Mouse (Mus musculus) embryonic stem cell, embryonic (primary cell): ENCODE measurements around the gene Rybp.

Source experiments
- CTCF ChIA-PET, 4 experiments: fragments of 300-600 bp in 2 of 4; fragments of 350-600 bp in 2 of 4; sonication (Branson Sonifier 250); formaldehyde crosslinking; loops; one replicate each; lab custom pipeline; 2022; ENCODE audit warnings: inconsistent platforms in 2 of 4; lab: Charles Lee
- POLR2A ChIA-PET, 4 experiments: fragments of 300-600 bp in 2 of 4; fragments of 350-600 bp in 2 of 4; sonication (Branson Sonifier 250); formaldehyde crosslinking; loops; one replicate each; lab custom pipeline; 2022; ENCODE audit warnings: antibody characterized with exemption in 4 of 4, inconsistent platforms in 1 of 4; lab: Charles Lee

The Rybp gene

DNA sequence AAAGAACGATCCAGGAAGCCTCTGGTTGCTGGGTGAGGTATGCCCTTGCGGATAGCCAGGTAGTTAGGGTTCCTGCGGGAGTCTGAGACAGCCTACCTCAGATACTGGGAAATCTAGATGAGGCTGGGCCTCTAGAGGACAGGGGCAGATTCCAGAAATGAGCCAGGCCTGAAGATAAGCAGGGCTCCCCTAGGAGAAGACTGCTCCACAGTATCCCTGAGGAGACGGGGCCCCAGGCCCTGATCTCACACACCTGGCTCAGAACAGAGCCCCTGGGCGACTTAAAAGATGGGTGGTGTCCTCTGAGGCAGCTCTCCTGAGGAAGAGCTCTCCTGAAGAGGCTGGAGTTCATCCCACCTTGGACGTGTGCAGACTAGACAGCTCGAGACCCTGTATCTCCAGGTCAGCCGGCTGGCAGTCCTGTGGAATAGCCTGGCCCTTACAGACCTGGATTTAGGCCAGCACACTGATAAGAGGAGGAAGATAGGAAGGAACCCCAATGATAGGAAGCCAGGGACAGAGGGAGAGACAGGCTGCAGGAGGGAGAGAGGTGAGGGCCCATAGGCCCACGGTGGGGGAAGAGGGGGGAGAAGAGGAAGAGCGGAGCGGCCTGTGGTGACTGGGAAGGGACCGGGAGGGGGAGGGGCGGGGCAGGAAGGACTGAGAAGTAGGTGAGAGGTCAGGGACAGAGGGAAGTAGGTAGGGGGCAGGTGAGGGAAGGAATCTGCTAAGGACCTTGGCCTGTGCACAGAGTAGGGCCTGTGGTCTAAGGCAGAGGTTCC is 73.0 kb downstream of the Rybp start:
- ChIA-PET POLR2A (interaction anchor here in 3 of 4 experiments (0.7 to 2.0 kb wide), 16 partner anchors 9 to 285 kb away, joined by 3 to 16 read pairs (median 3); no protein-coding TSS in a partner anchor), CTCF (no interaction called here)

DNA sequence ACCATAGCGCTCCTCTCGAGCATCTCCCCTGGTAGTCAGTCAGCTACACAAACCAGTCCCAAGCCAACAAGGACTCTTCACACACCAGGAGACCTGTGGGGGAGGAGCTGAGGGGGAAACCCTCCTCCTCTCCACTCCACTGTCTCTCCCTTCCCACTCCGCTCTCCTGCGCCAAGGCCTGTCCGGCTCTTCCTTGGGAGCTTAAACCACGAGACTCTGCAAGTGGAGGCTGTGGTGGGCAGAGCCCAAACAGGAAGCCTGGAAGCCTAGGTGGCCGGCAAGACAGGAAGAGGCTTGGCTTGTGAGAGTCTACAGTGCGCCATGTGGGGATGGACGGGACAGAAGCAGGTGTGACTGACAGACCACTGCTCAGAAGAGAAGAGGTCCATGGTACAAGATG is 73.7 kb downstream of the Rybp start:
- ChIA-PET POLR2A (interaction anchor here in 3 of 4 experiments (0.7 to 2.0 kb wide), 24 partner anchors 9 to 285 kb away, joined by 3 to 16 read pairs (median 3); no protein-coding TSS in a partner anchor), CTCF (no interaction called here)

DNA sequence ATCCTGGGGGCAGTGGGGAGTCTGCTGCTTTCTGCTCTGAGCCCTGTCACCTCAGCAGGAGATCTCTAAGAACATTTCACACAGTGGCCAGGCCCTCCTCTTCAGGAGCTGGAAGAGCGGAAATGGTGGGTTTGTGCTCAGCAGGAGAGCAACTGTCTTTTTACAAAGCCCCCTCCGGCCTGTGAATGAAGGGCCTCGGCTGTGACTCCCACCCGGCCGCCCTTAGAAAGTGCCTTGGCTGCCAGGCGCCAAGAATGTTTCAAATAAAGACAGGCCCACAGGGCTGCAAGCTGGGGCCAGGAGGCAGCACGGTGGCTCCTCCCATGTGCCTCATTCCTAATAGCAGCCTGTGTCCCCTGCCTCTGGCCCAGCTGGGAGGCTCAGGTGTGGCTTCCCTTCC is 74.5 kb downstream of the Rybp start:
- POLR2A ChIA-PET = interaction anchor here in 3 of 4 experiments (0.6 to 2.0 kb wide), 20 partner anchors 9 to 286 kb away, joined by 3 to 16 read pairs (median 4); no protein-coding TSS in a partner anchor
- CTCF ChIA-PET = interaction anchor here in 2 of 4 experiments (0.6 kb wide), 2 partner anchors 107 to 837 kb away, joined by 3 to 8 read pairs; no protein-coding TSS in a partner anchor

DNA sequence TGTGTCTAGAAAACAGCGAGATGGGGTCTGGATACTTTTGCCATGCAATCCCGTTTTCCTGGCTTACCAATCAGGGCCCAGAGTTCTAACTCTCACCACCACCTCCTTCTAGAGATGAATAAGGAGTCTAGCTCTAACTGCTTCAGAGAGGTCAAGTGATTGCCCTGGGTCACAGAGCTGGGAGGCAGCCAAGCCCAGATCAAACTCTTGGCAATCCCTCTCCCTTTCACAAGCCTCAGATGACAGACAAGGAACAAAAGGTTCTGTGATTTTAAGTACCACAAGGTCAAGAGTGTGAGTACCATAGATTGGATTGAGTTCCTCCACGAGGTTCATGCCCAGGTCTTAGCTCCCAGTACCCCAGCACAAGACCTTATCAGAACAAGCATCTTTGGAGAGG is 75.6 kb downstream of the Rybp start:
- POLR2A ChIA-PET = interaction anchor here in 3 of 4 experiments (0.7 to 1.6 kb wide), 10 partner anchors 8 to 124 kb away, joined by 3 to 8 read pairs (median 4); no protein-coding TSS in a partner anchor
- CTCF ChIA-PET = interaction anchor here in 1 of 4 experiments (0.7 kb wide), 1 partner anchor 88 kb away, joined by 5 read pairs; no protein-coding TSS in a partner anchor

DNA sequence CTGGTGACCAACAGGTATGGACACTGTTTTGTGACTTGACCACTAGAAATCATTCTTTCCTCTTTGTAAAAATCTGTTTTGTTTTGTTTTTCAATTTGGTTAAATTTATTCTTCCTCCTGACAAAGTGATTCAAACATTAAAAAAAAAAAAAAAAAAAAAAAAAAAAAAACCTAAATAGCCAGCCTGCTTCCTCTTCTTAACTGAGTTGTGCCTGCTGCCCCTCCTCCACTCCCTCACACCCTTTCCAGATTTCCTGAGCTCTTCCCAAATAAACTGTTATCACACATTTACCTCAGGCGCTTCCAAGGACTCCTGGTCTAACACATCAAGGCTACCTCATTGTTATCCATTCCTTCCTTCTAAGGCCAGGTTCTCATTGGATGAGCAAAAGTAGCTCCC is 76.8 kb downstream of the Rybp start:
- ChIA-PET POLR2A (interaction anchor here in 2 of 4 experiments (0.6 to 1.6 kb wide), 9 partner anchors 7 to 52 kb away, joined by 3 to 8 read pairs (median 4); no protein-coding TSS in a partner anchor), CTCF (no interaction called here)

DNA sequence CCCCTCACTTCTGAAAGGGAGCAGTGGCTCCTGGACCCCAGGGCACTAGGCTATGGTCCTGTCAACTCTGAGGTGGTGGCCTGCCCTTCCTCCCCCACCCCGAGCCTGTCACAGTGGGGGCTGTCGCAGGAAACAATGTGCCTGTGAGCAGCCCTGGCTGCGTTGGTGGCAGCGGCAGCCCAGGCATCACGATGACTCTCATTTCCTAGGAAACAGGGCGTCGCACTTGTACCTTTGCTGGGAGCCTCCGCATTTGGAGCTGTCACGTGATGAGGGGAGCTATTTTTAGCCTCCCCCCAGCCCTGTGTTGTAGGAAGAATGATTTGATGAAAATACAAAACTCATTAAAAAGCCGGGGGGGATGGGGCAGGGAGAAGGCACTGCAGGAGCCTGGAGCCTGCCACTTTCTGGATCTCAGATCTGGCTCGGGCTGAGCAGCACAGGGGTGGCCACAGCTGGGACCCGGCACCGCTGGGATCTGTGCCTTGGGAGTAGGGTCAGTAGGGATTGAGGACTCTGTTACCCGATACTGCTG is 80.5 kb downstream of the Rybp start:
- CTCF ChIA-PET = interaction anchor here in 3 of 4 experiments (0.7 to 1.2 kb wide), 3 partner anchors 44 to 1086 kb away, joined by 3 to 5 read pairs (median 4); no protein-coding TSS in a partner anchor

DNA sequence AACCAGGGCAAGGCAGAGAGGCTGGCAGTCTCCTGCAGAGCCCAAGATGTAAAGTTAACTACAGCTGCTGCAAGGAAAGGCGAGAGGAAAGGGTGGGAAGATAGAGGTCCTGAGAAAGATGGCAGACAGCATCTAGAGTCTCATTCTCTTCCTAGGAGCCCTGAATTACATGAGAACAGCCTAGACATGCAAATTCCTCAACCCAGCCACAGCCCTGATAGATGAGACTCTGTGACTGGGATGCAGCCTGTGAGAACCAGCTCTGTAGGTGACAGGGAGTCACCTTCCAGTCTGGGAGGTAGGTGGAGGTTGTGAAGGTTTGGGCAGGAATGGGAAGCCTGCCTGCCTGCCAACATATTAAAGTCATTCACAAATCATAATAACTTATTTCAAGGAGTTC is 81.0 kb downstream of the Rybp start:
- POLR2A ChIA-PET = interaction anchor here (0.5 to 3.0 kb wide), 19 partner anchors 8 to 292 kb away, joined by 3 to 8 read pairs (median 3); no protein-coding TSS in a partner anchor
- CTCF ChIA-PET = interaction anchor here in 1 of 4 experiments (1.2 kb wide), 1 partner anchor 43 kb away, joined by 3 read pairs; no protein-coding TSS in a partner anchor

More for the DNA sequence above, 80.5 kb downstream of the Rybp start:
- POLR2A ChIA-PET = interaction anchor here (0.5 to 3.0 kb wide), 28 partner anchors 8 to 293 kb away, joined by 3 to 8 read pairs (median 3); no protein-coding TSS in a partner anchor

DNA sequence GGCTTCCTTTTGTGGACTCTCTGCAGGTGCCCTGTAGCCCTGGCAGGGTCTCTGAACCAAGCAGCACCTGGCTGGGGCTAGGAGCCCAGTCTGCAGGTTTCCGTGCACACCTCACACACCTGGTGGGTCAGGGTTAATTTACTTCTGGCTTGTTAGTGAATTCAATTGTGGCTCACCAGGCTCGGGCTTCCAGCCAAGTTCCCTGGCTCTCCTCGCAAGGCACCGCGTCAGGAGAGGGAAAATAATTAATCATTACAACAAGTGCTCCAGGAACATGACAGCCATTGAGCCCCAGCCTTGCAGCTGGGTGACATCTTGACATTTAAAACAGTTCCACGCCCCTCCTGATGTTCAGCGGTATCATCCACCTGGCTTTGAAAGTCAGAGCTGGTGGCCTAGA is 82.8 kb downstream of the Rybp start:
- ChIA-PET POLR2A (interaction anchor here in 3 of 4 experiments (0.5 to 2.6 kb wide), 8 partner anchors 8 to 216 kb away, joined by 3 to 16 read pairs (median 4); no protein-coding TSS in a partner anchor), CTCF (no interaction called here)

DNA sequence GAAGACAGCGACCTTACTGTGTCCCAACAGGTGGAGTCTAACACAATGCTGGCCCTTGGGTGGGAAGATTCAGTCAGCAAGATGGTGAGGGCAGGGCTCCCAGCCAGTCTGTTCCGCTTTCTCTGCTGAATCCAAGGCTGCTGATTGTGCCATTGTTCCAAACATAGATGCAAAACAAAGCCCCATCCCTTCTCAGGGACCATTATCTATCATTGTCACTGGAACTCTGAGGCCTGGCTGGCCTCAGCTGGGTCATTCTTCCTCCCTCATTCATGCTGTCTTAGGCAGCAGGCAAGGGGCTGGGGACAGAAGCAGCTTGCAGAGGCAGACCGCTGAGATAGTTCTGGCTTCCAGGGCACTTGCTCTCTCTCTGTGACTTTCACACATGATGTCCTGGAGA is 83.8 kb downstream of the Rybp start:
- ChIA-PET CTCF (interaction anchor here in 2 of 4 experiments (0.6 to 1.4 kb wide), 2 partner anchors 17 to 98 kb away, joined by 3 to 4 read pairs; no protein-coding TSS in a partner anchor), POLR2A (interaction anchor here in 3 of 4 experiments (0.7 to 2.8 kb wide), 26 partner anchors 8 to 295 kb away, joined by 3 to 16 read pairs (median 4); no protein-coding TSS in a partner anchor)

DNA sequence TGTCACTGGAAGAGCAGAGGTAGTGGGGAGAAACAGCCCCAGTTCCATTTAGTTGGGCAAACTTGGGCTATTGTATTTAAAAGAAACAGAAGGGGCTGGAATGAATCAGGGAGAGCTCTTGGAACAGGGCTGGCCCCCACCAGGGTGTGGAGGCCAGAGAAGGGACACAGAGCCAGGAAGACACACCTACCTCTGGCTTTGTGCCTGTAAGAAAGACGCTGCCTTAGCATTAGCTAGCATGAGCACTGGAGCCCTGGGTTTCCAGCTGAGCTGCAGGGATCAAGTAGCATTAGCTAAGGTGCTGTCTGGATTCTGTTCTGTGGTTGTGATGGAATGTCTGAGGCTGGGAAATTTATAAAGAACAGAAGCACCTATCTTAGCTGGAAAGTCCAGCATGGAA is 85.2 kb downstream of the Rybp start:
- ChIA-PET POLR2A (interaction anchor here in 3 of 4 experiments (1.0 to 2.8 kb wide), 12 partner anchors 9 to 326 kb away, joined by 3 to 16 read pairs (median 4); no protein-coding TSS in a partner anchor), CTCF (interaction anchor here in 2 of 4 experiments (0.6 to 1.3 kb wide), 2 partner anchors 21 to 310 kb away, joined by 3 to 5 read pairs; no protein-coding TSS in a partner anchor)

DNA sequence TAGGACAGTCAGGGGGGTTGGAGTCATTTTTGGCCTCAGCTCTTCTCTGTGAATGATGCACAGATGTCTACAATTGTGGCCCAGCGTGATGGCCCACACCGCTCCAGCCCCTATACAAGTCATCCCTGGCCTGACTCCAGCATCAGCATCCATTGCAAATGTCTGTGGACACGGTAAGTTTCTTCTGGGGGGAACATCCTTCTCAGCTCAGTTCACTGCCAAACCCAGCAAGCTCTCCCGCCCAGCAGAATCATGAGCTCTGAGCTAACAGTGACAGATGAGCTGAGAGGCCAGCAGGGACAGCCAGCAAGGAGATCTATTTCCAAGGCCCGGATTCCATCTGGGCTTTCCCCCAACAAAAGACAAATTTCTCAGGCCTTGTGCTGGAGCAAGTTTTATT is 90.2 kb downstream of the Rybp start:
- ChIA-PET POLR2A (interaction anchor here in 3 of 4 experiments (0.9 to 1.9 kb wide), 8 partner anchors 10 to 340 kb away, joined by 3 to 7 read pairs (median 3); no protein-coding TSS in a partner anchor), CTCF (interaction anchor here in 1 of 4 experiments (0.6 kb wide), 1 partner anchor 403 kb away, joined by 10 read pairs; no protein-coding TSS in a partner anchor)

DNA sequence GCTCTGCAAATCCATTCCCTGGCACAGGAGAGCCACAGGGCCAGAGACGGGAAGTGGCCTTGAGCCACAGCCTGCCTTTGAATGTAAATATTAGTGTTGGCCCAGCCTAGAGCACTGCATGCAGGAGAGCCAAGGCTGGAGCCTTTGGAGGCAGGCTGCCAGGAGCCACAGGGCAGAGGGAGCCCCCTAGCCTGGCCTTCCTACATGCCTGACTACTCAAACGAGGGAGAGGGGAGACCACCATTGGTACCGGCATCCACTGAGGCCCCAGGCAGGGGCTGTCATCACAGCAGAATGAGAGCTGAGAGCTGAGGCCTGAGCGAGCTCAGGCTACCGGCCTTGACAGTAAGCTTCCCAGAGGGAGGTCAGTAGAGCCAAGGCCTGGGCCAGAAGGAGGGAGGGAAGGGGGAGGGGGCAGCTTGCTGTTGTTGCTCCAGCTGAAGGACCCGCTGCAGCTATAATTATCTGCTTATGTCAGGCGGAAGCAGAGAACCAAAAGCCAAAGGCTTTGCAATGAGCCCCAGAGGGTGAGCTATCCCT is 91.3 kb downstream of the Rybp start:
- CTCF ChIA-PET = no interaction called here
- POLR2A ChIA-PET = interaction anchor here in 3 of 4 experiments (0.9 to 1.9 kb wide), 11 partner anchors 9 to 342 kb away, joined by 3 to 7 read pairs (median 3); no protein-coding TSS in a partner anchor

DNA sequence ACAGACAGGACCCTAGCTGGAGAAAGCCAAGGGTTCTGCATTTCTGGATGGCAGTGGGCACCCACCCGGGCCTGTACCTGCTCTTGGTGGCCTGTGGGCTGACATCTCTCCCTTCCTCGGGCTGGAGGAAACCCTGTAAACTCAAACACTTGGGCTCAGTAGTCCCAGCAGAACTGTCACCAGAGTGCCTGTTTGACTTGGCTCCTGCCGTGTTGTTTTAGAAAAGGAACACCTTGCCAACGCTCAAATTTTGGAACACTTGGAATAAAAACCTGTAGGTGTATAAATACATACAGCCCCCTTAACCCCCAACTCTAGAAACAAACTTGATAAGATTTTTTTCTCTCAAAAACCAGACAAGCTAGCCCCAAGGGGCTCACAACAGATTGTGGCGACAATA is 92.2 kb downstream of the Rybp start:
- CTCF ChIA-PET = no interaction called here
- POLR2A ChIA-PET = interaction anchor here in 2 of 4 experiments (1.2 to 1.9 kb wide), 2 partner anchors 8 kb away, joined by 5 to 7 read pairs; no protein-coding TSS in a partner anchor

DNA sequence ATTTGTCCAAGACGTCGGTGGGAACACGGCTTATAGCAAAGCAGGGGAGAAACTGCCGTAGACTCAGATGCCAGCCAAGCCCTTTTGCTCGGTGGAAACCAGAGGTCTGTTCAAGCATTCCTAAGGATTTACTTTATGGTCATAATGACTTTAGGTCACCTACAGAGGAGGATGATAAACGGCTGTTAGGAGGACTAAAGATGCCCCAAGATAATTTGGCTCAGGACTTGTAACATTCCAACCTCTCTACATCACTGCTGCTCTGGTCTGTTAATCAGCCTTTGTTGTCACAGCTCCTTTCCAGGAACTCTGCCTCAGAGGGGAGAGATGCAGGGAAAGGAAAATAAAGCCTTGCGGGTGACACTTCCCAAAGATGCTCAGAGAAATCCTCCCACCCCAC is 93.5 kb downstream of the Rybp start:
- ChIA-PET POLR2A (interaction anchor here in 2 of 4 experiments (0.7 to 1.6 kb wide), 4 partner anchors 11 to 289 kb away, joined by 3 read pairs; no protein-coding TSS in a partner anchor), CTCF (no interaction called here)

DNA sequence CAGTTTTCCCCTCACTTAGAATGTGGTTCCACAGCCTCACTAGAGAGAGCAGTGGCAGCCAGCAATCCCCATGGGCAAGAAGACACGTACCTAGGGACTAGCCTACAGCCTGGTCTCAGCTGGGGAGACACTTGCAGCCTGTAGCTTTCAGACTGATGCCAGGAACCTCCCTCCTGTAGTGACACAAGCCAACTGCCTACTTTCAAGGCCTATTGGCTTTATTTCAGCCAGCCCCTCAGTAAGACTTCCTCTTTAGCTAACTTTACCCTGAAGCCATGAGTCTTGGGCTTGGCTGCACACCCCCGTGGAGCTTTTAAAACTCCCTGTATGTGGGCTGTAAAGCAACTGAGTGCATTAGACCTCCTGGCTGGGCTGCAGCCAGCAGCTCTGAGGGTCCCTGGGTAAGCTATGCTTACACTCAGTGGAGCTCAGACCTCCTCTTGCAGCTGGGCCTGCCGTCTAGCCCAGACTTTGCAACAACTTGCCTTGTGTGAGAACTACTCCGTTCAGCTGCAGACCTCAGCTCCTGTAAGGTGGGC is 94.5 kb downstream of the Rybp start:
- ChIA-PET CTCF (no interaction called here), POLR2A (interaction anchor here in 3 of 4 experiments (0.6 to 1.7 kb wide), 12 partner anchors 9 to 305 kb away, joined by 3 to 5 read pairs (median 3); no protein-coding TSS in a partner anchor)

DNA sequence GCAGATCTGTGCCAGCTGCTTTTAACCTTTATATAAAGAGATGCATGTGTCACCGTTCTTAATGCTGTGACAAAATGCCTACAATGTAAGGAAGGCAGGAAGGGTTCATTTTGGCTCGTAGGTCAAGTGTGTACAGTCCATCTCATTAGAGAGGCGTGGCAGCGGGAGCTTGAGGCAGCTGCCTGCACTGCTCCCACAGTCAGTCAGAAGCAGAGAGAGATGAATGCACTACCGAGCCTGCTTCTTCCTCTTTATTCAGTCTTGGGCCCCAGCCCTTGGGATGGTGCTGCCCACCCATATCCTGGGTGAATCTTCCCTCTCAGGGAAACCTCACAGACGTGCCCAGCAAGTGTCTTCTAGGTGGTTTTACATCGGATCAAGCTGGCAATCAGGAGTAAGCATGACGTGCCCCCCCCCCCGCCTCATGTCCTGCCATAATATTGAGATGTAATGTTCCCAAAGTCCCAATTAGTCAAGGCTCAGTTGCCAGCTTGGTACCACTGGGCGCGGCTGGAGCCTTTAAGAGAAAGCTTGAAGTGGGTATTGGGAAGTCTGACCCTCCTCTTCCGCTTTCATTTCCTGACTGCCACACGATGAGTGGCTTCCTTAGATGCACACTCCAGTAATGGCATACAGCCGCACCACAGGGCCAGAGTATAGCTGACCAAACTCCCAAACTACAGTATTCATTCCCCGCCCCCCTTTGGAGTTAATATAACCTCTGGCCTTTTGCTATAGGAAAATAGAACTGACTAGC is 96.3 kb downstream of the Rybp start:
- POLR2A ChIA-PET = interaction anchor here in 3 of 4 experiments (0.6 to 3.4 kb wide), 10 partner anchors 10 to 598 kb away, joined by 3 to 23 read pairs (median 4); no protein-coding TSS in a partner anchor
- CTCF ChIA-PET = interaction anchor here in 1 of 4 experiments (0.7 kb wide), 1 partner anchor 8 kb away, joined by 4 read pairs; no protein-coding TSS in a partner anchor

DNA sequence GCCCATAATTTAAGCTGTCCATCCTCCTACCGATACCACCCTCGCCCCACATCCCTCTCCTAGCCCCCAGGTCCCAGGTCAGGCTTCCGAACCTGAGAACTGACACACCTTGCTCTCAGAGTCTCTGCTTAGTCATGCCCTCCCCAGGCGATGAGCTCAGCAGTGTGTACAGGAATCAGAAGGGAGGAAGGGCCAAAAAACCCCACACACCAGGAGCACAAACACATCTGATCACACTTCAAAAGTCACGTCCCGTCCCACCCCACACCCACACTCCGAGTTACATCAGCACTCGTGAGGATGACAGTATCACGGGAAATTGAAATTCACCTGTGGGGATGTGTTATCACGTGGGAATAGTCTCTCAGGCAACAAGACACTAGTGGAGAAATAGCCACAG is 97.0 kb downstream of the Rybp start:
- ChIA-PET CTCF (no interaction called here), POLR2A (interaction anchor here (0.6 to 3.4 kb wide), 9 partner anchors 9 to 337 kb away, joined by 3 to 23 read pairs (median 4); no protein-coding TSS in a partner anchor)
